Mouse (Mus musculus): Measurements from ENCODE around the gene Akt1. TPM values are rescaled to one million over a fixed set of nuclear protein-coding genes. Genes with fewer than 3 reads are reported as not detected.

The Akt1 gene
- polyA plus RNA-seq, 1 experiment, result 88.7 TPM

GRCm38 (mm10) chr12:112646139-112646538 lies 28.5 kb downstream of the Akt1 start:
- 66% methylated on average over 6 of the region's 6 CpGs for WGBS
- Histone ChIP-seq H3K4me1 (ENCODE audit: control insufficient read depth, insufficient read depth, insufficient read length, low read length) (peaks cover 7% of the 10 kb centered on the region; the same call in 1 of the 2 replicates), H3K4me3 (ENCODE audit: low read depth, low read length) (no peak overlapping the region)

GRCm38 (mm10) chr12:112644855-112645506 lies 29.7 kb downstream of the Akt1 start:
- H3K36me3 ChIP-seq (ENCODE audit: control insufficient read depth, insufficient read depth, low read length), result no peaks in the 10 kb centered on the region
- no peaks in the 10 kb centered on the region for H3K27me3 ChIP-seq (ENCODE audit: control insufficient read depth, insufficient read depth, low read length)
- WGBS, result under 1% methylated on average over 75 of the region's 75 CpGs
- H3K27ac ChIP-seq (ENCODE audit: insufficient read depth, low read depth, low read length), result peak overlapping the region; percentile 55; the same call in 1 of the 2 replicates
- TF ChIP-seq CTCF (IDR thresholded peaks at IDR 0.05; ENCODE audit: extremely low read depth, insufficient read length, insufficient replicate concordance, low read depth, low read length) (no peak), POLR2A (IDR thresholded peaks at IDR 0.05; ENCODE audit: low read depth, low read length) (peak; percentile 36; the same call in 1 of the 2 replicates)
- H3K4me1 ChIP-seq (ENCODE audit: control insufficient read depth, insufficient read depth, insufficient read length, low read length), result peaks cover 7% of the 10 kb centered on the region; the same call in 1 of the 2 replicates
- H3K4me3 ChIP-seq (ENCODE audit: low read depth, low read length), result peak overlapping the region; percentile 80

More at GRCm38 (mm10) chr12:112646139-112646538, 28.5 kb downstream of the Akt1 start:
- H3K27ac ChIP-seq (ENCODE audit: insufficient read depth, low read depth, low read length), result no peak overlapping the region
- no peaks in the 10 kb centered on the region for H3K27me3 ChIP-seq (ENCODE audit: control insufficient read depth, insufficient read depth, low read length)
- TF ChIP-seq POLR2A (IDR thresholded peaks at IDR 0.05; ENCODE audit: low read depth, low read length) (no peak), CTCF (IDR thresholded peaks at IDR 0.05; ENCODE audit: extremely low read depth, insufficient read length, insufficient replicate concordance, low read depth, low read length) (no peak)
- H3K36me3 ChIP-seq (ENCODE audit: control insufficient read depth, insufficient read depth, low read length), result no peaks in the 10 kb centered on the region

DNA sequence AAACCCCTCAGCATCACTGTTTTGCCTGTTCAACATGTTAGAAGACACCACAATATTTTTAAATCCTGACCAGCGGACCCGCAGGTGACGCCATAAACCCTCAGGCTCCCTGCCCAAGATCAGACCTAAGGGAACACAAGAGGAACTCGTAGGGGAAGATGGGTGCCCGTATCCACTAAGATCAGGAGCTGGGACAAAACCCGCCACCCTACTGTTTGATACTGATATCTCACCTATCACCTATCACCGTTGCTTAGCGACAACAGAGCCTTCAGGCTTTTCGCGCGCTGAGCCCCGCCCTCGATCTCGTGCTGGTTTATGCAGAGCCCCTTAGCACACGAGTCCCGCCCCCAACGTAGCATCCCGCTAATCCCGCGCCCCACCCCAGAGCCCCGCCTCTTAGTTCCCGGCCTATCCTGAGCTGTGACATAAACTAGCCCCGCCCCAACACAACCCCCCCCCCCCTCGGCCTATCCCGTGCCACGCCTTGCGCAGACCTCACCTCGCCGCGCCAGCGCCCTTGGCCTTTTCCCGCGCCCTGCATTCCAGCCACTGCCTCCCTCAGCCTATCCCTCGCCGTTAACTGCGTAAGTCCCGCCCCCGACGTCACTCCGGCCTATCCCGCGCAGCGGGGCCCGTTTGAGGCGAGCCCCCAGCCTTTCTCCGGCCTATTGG lies 30.4 kb downstream of the Akt1 start, which contains the start of gene Siva1:
Gene Siva1, plus strand, starts transcription at position 500 of the 675 bp plus-strand sequence.
- no peaks in the 10 kb centered on the region for H3K36me3 ChIP-seq (ENCODE audit: control insufficient read depth, insufficient read depth, low read length)
- peak within 1 kb of the TSS; percentile 55; the same call in 1 of the 2 replicates for H3K27ac ChIP-seq (ENCODE audit: insufficient read depth, low read depth, low read length)
- no peaks in the 10 kb centered on the region for H3K27me3 ChIP-seq (ENCODE audit: control insufficient read depth, insufficient read depth, low read length)
- peak; percentile 28; the same call in 1 of the 2 replicates for TF ChIP-seq CTCF (IDR thresholded peaks at IDR 0.05; ENCODE audit: extremely low read depth, insufficient read length, insufficient replicate concordance, low read depth, low read length)
- TF ChIP-seq POLR2A (IDR thresholded peaks at IDR 0.05; ENCODE audit: low read depth, low read length), result no peak
- H3K4me1 ChIP-seq (ENCODE audit: control insufficient read depth, insufficient read depth, insufficient read length, low read length), result peaks cover 7% of the 10 kb centered on the region; the same call in 1 of the 2 replicates
- H3K4me3 ChIP-seq (ENCODE audit: low read depth, low read length), result peak within 1 kb of the TSS; percentile 80
- under 1% methylated on average over 46 of the region's 46 CpGs for WGBS

- Histone ChIP-seq H3K36me3 (ENCODE audit: control insufficient read depth, insufficient read depth, low read length) (no peaks in the 10 kb centered on the region), H3K27me3 (ENCODE audit: control insufficient read depth, insufficient read depth, low read length) (no peaks in the 10 kb centered on the region), H3K27ac (ENCODE audit: insufficient read depth, low read depth, low read length) (no peak overlapping the region), H3K4me1 (ENCODE audit: control insufficient read depth, insufficient read depth, insufficient read length, low read length) (peaks cover 7% of the 10 kb centered on the region; the same call in 1 of the 2 replicates), H3K4me3 (ENCODE audit: low read depth, low read length) (no peak overlapping the region)
- WGBS, result 77% methylated on average over 6 of the region's 6 CpGs
- TF ChIP-seq POLR2A (IDR thresholded peaks at IDR 0.05; ENCODE audit: low read depth, low read length) (no peak), CTCF (IDR thresholded peaks at IDR 0.05; ENCODE audit: extremely low read depth, insufficient read length, insufficient replicate concordance, low read depth, low read length) (no peak)
These were observed 31.6 kb downstream of the Akt1 start for GRCm38 (mm10) chr12:112643126-112643525.

DNA sequence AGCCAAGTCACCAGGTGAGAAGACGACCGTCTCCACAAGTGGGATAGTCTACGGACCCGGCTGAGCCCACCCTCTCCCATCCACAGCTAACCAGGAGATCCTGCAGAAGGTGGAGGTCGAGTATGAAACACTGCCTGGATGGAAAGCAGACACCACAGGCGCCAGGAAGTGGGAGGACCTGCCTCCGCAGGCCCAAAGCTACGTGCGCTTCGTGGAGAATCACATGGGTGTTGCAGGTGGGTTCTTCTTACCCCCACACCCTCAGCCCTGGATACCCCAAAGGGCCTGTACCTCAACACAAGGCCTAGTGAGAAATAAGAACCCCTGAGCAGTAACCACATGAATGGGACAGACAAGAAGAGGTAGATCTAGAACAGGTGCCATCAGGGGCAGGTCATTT lies 35.2 kb downstream of the Akt1 start:
- Histone ChIP-seq H3K27me3 (ENCODE audit: control insufficient read depth, insufficient read depth, low read length) (no peaks in the 10 kb centered on the region), H3K27ac (ENCODE audit: insufficient read depth, low read depth, low read length) (no peak overlapping the region), H3K4me1 (ENCODE audit: control insufficient read depth, insufficient read depth, insufficient read length, low read length) (no peaks in the 10 kb centered on the region), H3K4me3 (ENCODE audit: low read depth, low read length) (no peak overlapping the region), H3K36me3 (ENCODE audit: control insufficient read depth, insufficient read depth, low read length) (no peaks in the 10 kb centered on the region)
- no peak for TF ChIP-seq CTCF (IDR thresholded peaks at IDR 0.05; ENCODE audit: extremely low read depth, insufficient read length, insufficient replicate concordance, low read depth, low read length)
- TF ChIP-seq POLR2A (IDR thresholded peaks at IDR 0.05; ENCODE audit: low read depth, low read length), result no peak
- WGBS, result 88% methylated on average over 10 of the region's 10 CpGs

- Histone ChIP-seq H3K4me1 (ENCODE audit: control insufficient read depth, insufficient read depth, insufficient read length, low read length) (peaks cover 6% of the 10 kb centered on the region), H3K4me3 (ENCODE audit: low read depth, low read length) (no peak overlapping the region), H3K36me3 (ENCODE audit: control insufficient read depth, insufficient read depth, low read length) (no peaks in the 10 kb centered on the region), H3K27ac (ENCODE audit: insufficient read depth, low read depth, low read length) (no peak overlapping the region), H3K27me3 (ENCODE audit: control insufficient read depth, insufficient read depth, low read length) (no peaks in the 10 kb centered on the region)
- no peak for TF ChIP-seq CTCF (IDR thresholded peaks at IDR 0.05; ENCODE audit: extremely low read depth, insufficient read length, insufficient replicate concordance, low read depth, low read length)
- TF ChIP-seq POLR2A (IDR thresholded peaks at IDR 0.05; ENCODE audit: low read depth, low read length), result no peak
- 51% methylated on average over 9 of the region's 9 CpGs for WGBS
These were observed 41.0 kb downstream of the Akt1 start for GRCm38 (mm10) chr12:112633686-112634085.

DNA sequence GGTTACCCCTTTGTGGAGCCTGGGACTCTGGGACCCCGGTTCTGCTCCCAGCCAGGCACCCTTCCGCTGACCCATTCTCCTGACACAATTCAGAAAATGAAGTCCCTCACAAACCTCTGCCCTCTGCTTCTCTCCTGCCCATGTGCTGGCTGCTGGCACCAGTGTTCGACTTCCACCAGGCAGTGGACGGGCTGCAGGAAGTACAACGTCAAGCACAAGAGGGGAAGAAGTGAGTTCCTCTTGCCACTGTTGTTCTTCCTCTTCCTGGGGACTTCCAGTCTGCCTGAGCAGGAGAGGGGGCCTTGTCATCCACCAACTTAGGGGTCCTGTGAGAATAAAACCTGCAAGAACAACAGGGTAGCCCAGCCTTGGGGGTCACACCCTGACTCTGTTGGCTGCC lies 41.8 kb downstream of the Akt1 start:
- H3K4me3 ChIP-seq (ENCODE audit: low read depth, low read length), result no peak overlapping the region
- peaks cover 6% of the 10 kb centered on the region for H3K4me1 ChIP-seq (ENCODE audit: control insufficient read depth, insufficient read depth, insufficient read length, low read length)
- H3K27me3 ChIP-seq (ENCODE audit: control insufficient read depth, insufficient read depth, low read length), result no peaks in the 10 kb centered on the region
- no peaks in the 10 kb centered on the region for H3K36me3 ChIP-seq (ENCODE audit: control insufficient read depth, insufficient read depth, low read length)
- no peak overlapping the region for H3K27ac ChIP-seq (ENCODE audit: insufficient read depth, low read depth, low read length)
- 76% methylated on average over 5 of the region's 5 CpGs for WGBS
- TF ChIP-seq CTCF (IDR thresholded peaks at IDR 0.05; ENCODE audit: extremely low read depth, insufficient read length, insufficient replicate concordance, low read depth, low read length) (no peak), POLR2A (IDR thresholded peaks at IDR 0.05; ENCODE audit: low read depth, low read length) (no peak)
